Mouse (Mus musculus) CH12.LX (cell line): Measurements from ENCODE around the gene Oprm1.

Source experiments
- CTCF ChIP-seq, 2 experiments: IDR thresholded peaks in 1 of 2; conservative IDR thresholded peaks in 1 of 2; 2 replicates each; pipeline ENCODE4 v1.5.1; 2011 to 2012; ENCODE audit warnings: low read depth in 2 of 2, low read length in 2 of 2, improper control_type of control experiment in 1 of 2, inconsistent platforms in 1 of 2, mild to moderate bottlenecking in 1 of 2, moderate library complexity in 1 of 2
- EP300 ChIP-seq: IDR thresholded peaks from 2 replicates; pipeline ENCODE4 v1.6.1; 2011; ENCODE audit warnings: low read length, improper control_type of control experiment
- GABPA ChIP-seq: IDR thresholded peaks from 2 replicates; pipeline ENCODE4 v1.6.1; 2012; ENCODE audit warnings: low read depth, low read length, improper control_type of control experiment, inconsistent platforms; ENCODE audit not compliant: insufficient replicate concordance
- HCFC1 ChIP-seq: IDR thresholded peaks from 2 replicates; pipeline ENCODE4 v1.6.1; 2012; ENCODE audit warnings: low read depth, mild to moderate bottlenecking, inconsistent platforms, low read length, improper control_type of control experiment
- JUN ChIP-seq: IDR thresholded peaks from 2 replicates; pipeline ENCODE4 v1.6.1; 2011; ENCODE audit warnings: low read depth, mild to moderate bottlenecking, low read length, improper control_type of control experiment, moderate library complexity; ENCODE audit not compliant: insufficient read depth
- MAX ChIP-seq: IDR thresholded peaks from 2 replicates; pipeline ENCODE4 v1.6.1; 2011; ENCODE audit warnings: low read length, improper control_type of control experiment
- NRF1 ChIP-seq: IDR thresholded peaks from 2 replicates; pipeline ENCODE4 v1.6.1; 2014; ENCODE audit warnings: low read depth, mild to moderate bottlenecking, inconsistent platforms, low read length, improper control_type of control experiment, moderate library complexity
- PAX5 ChIP-seq: IDR thresholded peaks from 2 replicates; pipeline ENCODE4 v1.6.1; 2012; ENCODE audit warnings: low read length, inconsistent platforms, mixed read lengths
- POLR2A ChIP-seq: IDR thresholded peaks from 2 replicates; pipeline ENCODE4 v1.6.1; 2011; ENCODE audit warnings: low read depth, mild to moderate bottlenecking, improper control_type of control experiment, low read length
- USF1 ChIP-seq: IDR thresholded peaks from 2 replicates; pipeline ENCODE4 v1.6.1; 2014; ENCODE audit warnings: low read depth, mild to moderate bottlenecking, inconsistent platforms, low read length, improper control_type of control experiment

GRCm38 (mm10) chr10:7063752-7064457 lies 305.6 kb downstream of the Oprm1 start:
- TF ChIP-seq CTCF (conservative IDR thresholded peaks at IDR 0.05 in 1 of 2, IDR thresholded peaks at IDR 0.05 in 1 of 2; ENCODE audit: low read depth in 2 of 2, low read length in 2 of 2) (no peak), POLR2A (no peak), MAX (no peak), PAX5 (no peak), EP300 (no peak; the same call in 1 of the 2 replicates), GABPA (no peak), HCFC1 (no peak), JUN (no peak), USF1 (no peak), NRF1 (no peak)
